Mouse (Mus musculus) liver, adult 2 months (tissue): ENCODE results near the gene Yjefn3. TPM values are rescaled to one million over a fixed set of nuclear protein-coding genes. Genes with fewer than 3 reads are reported as not detected.

Experiments
- DNase-seq: peaks from one replicate; pipeline ENCODE4 v3.0.0-alpha.2; 2011; ENCODE audit warnings: low read depth, low spot score; ENCODE audit errors: extremely low read depth
- H3K27ac ChIP-seq: fragments of 200-500 bp; replicated peaks from 2 replicates; pipeline ENCODE4 v1.5.1; 2012; ENCODE audit warnings: low read depth, mild to moderate bottlenecking, control low read depth, inconsistent platforms, low read length; ENCODE audit not compliant: insufficient read depth
- H3K27me3 ChIP-seq: fragments of 200-500 bp; 2 replicates; pipeline ENCODE4 v1.6.1; 2012; ENCODE audit warnings: mild to moderate bottlenecking, moderate library complexity, low read length, inconsistent platforms; ENCODE audit not compliant: control insufficient read depth, insufficient read depth
- H3K36me3 ChIP-seq: fragments of 200-500 bp; 2 replicates; pipeline ENCODE4 v1.6.1; 2012; ENCODE audit warnings: low read length, inconsistent platforms; ENCODE audit not compliant: control insufficient read depth, insufficient read depth
- H3K4me1 ChIP-seq: fragments of 200-500 bp; 2 replicates; pipeline ENCODE4 v1.6.1; 2011; ENCODE audit warnings: low read length; ENCODE audit not compliant: control insufficient read depth, insufficient read depth
- H3K4me3 ChIP-seq: fragments of 200-500 bp; 2 replicates; pipeline ENCODE4 v1.5.1; 2011; ENCODE audit warnings: low read depth, mild to moderate bottlenecking, control low read depth, low read length, moderate library complexity; ENCODE audit not compliant: insufficient read depth
- H3K79me2 ChIP-seq: fragments of 200-500 bp; 2 replicates; pipeline ENCODE4 v1.6.1; 2012; ENCODE audit warnings: inconsistent platforms, mild to moderate bottlenecking, low read length, moderate library complexity; ENCODE audit not compliant: control insufficient read depth, insufficient read depth
- H3K9ac ChIP-seq: fragments of 200-500 bp; 2 replicates; pipeline ENCODE4 v1.6.1; 2012; ENCODE audit warnings: low read depth, mild to moderate bottlenecking, control low read depth, inconsistent platforms, low read length
- CTCF ChIP-seq: fragments of 200-500 bp; IDR thresholded peaks from 2 replicates; pipeline ENCODE4 v1.5.1; 2011; ENCODE audit warnings: low read depth, low read length, control low read depth
- POLR2A ChIP-seq: fragments of 200-500 bp; IDR thresholded peaks from 2 replicates; pipeline ENCODE4 v1.6.1; 2011; ENCODE audit warnings: low read length, control low read depth; ENCODE audit not compliant: insufficient read depth; ENCODE audit errors: extremely low read depth
- WGBS: fragments of 180-500 bp; shearing (Covaris S2); methylation state at CpG from one replicate; pipeline ENCODE4 v1.1.7; 2018; 5-methylcytosine and 5-hydroxymethylcytosine counted together
- polyA plus RNA-seq: library from polyadenylated mRNA; depleted of rRNA; stranded (reverse); fragments of >200 nt; gene quantifications from 2 replicates; pipeline ENCODE4 v1.2.3, GENCODE M21; 2012
- total RNA-seq: library from RNA; depleted of rRNA; stranded (reverse); fragments of >200 nt; gene quantifications from 2 replicates; pipeline ENCODE4 v1.2.3, GENCODE M21; 2014

Yjefn3 gene
- total and polyA plus RNA-seq, 2 experiments = 0.83 to 2.0 TPM

DNA sequence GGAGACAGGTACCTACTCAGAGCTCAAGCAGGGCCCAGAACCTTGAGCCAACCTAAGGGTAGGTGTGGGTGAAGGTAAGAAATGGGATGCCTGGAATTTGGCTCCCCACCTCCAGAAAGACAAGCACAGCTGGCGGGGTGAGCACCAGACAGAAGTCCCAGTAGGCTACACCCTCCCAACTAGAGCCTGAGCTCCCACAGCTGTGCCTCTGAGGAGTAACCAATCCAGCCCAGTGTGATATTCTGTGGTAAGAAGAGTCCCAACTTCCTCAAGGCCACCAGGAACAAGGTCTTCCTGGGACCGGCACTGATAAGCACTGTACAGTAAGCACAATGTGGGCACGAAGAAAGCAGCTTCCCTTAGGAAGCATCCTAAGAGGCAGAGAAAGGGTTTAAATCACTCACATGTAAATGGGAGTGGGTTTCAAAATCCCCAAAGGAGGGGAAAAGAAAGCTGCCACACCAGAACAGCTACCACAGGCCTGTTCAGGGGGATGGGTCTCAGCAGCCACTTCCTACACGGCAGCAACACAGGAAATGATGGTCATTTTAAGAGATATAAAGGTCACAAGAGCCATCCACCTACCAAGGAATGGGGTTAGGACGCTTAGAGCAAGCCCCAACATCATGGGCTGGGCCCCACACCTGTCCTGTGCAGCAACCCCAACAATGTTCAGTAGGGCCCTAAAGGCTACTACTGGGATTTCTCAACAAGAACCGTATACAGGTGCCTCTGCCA is 35.9 kb upstream of the Yjefn3 start:
- DNase-seq = no peak
- H3K79me2 ChIP-seq = peaks cover 40% of the 10 kb centered on the region
- no peak overlapping the region for H3K9ac ChIP-seq
- peaks cover 2% of the 10 kb centered on the region; the same call in 1 of the 2 replicates for H3K36me3 ChIP-seq
- TF ChIP-seq CTCF (no peak), POLR2A (no peak)
- H3K27me3 ChIP-seq = no peaks in the 10 kb centered on the region
- H3K4me1 ChIP-seq = peaks cover 12% of the 10 kb centered on the region
- H3K27ac ChIP-seq = peak overlapping the region; percentile 38
- no peak overlapping the region for H3K4me3 ChIP-seq
- 75% methylated on average over 6 of the region's 6 CpGs for WGBS

GRCm38 (mm10) chr8:69937466-69937865 is 35.0 kb upstream of the Yjefn3 start:
- 83% methylated on average over 3 of the region's 3 CpGs for WGBS
- H3K9ac ChIP-seq = no peak overlapping the region
- no peak for DNase-seq
- H3K27ac ChIP-seq = no peak overlapping the region
- peaks cover 2% of the 10 kb centered on the region; the same call in 1 of the 2 replicates for H3K36me3 ChIP-seq
- peaks cover 37% of the 10 kb centered on the region; the same call in 1 of the 2 replicates for H3K79me2 ChIP-seq
- H3K4me1 ChIP-seq = peaks cover 12% of the 10 kb centered on the region
- no peak overlapping the region for H3K4me3 ChIP-seq
- no peaks in the 10 kb centered on the region for H3K27me3 ChIP-seq
- TF ChIP-seq POLR2A = no peak
- TF ChIP-seq CTCF = no peak

GRCm38 (mm10) chr8:69936050-69936794 is 33.7 kb upstream of the Yjefn3 start:
- Histone ChIP-seq H3K9ac (no peak overlapping the region), H3K4me3 (no peak overlapping the region), H3K79me2 (peaks cover 30% of the 10 kb centered on the region; the same call in 1 of the 2 replicates), H3K4me1 (peaks cover 12% of the 10 kb centered on the region), H3K27me3 (no peaks in the 10 kb centered on the region), H3K27ac (no peak overlapping the region; the same call in 1 of the 2 replicates), H3K36me3 (peaks cover 3% of the 10 kb centered on the region; the same call in 1 of the 2 replicates)
- 74% methylated on average over 7 of the region's 7 CpGs for WGBS
- TF ChIP-seq CTCF (no peak), POLR2A (no peak)
- DNase-seq = peak; percentile 28

- peaks cover 12% of the 10 kb centered on the region for H3K4me1 ChIP-seq
- H3K4me3 ChIP-seq = no peak overlapping the region
- H3K36me3 ChIP-seq = peaks cover 3% of the 10 kb centered on the region; the same call in 1 of the 2 replicates
- WGBS = 93% methylated on average over 3 of the region's 3 CpGs
- H3K27ac ChIP-seq = no peak overlapping the region
- H3K9ac ChIP-seq = no peak overlapping the region
- no peak for DNase-seq
- H3K27me3 ChIP-seq = no peaks in the 10 kb centered on the region
- TF ChIP-seq POLR2A (no peak), CTCF (no peak)
- H3K79me2 ChIP-seq = peaks cover 29% of the 10 kb centered on the region; the same call in 1 of the 2 replicates
Observed at GRCm38 (mm10) chr8:69935431-69935830, 32.9 kb upstream of the Yjefn3 start.

DNA sequence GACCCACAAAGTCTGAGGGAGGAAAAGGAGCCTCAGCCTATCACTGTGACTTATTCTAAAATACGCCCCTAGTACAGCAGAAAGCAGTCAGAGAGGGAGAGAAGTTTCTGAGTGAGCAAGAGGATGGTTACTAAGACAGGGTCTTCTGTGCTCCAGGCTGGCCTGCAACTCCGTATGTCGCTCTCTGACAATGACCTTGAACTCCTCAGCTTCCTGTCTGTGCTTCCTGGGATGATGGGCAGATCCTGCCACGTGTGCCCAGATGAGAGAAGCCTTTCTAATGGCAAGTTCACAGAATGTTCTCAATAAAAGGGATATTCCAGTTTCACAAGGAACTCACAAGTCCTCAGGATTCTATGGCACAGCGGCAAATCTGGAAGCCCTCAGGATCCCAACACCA is 32.1 kb upstream of the Yjefn3 start:
- peaks cover 3% of the 10 kb centered on the region; the same call in 1 of the 2 replicates for H3K36me3 ChIP-seq
- peaks cover 27% of the 10 kb centered on the region; the same call in 1 of the 2 replicates for H3K79me2 ChIP-seq
- WGBS = 51% methylated on average over 5 of the region's 5 CpGs
- DNase-seq = no peak
- H3K4me1 ChIP-seq = peaks cover 9% of the 10 kb centered on the region
- no peaks in the 10 kb centered on the region for H3K27me3 ChIP-seq
- 0 out of 2 replicates have a peak overlapping the region, but pooled peaks have one; percentile 5 for H3K27ac ChIP-seq
- no peak overlapping the region for H3K9ac ChIP-seq
- no peak for TF ChIP-seq POLR2A
- no peak for TF ChIP-seq CTCF
- H3K4me3 ChIP-seq = no peak overlapping the region
